Mouse (Mus musculus): Measurements from ENCODE around the gene Memo1. TPM values are rescaled to one million over a fixed set of nuclear protein-coding genes. Genes with fewer than 3 reads are reported as not detected.
A peak's percentile ranks its signal among the peaks of the same experiment; 100 is the strongest.
"Not testable (repeated sequence)": the region's sequence is repeated elsewhere in the genome, so short reads cannot be mapped to it uniquely, and the experiment has no call there.

Memo1 gene
- polyA plus RNA-seq, 1 experiment from 2014 or later = 77.4 TPM

DNA sequence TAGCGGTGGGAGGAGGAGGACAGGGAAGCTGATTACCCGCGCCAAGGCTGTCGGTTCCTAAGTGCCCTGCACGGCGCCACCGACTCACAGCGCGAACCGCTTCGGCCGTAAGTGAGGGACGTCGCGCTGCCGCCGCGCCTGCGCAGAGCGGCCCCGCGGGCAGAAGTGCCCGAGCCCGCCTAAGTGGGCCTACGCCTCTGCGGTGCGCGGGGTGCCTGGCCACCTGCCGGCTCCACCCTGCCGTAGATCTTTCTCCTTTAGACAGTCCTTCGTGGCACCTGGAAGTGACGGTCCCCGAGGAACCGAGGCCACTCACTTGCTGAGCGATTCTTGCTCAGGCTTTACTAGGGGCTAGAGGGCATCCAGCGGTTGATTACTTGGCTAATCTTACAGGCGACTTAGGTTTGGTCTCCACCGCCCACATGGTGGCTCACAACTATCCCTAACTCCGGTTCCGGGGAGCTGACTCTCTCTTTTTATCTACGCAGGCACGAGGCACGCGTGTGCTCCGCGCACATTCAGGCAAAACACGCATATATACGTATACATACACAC lies 21.1 kb upstream of the Memo1 start:
- Histone ChIP-seq H3K36me3 (replicated peaks) (peaks cover 12% of the 10 kb centered on the region), H3K4me3 (replicated peaks) (peak overlapping the region; percentile 78), H3K4me1 (peaks cover 15% of the 10 kb centered on the region), H3K27me3 (no peaks in the 10 kb centered on the region), H3K27ac (peak overlapping the region; percentile 97), H3K4me2 (peak overlapping the region; percentile 67), H3K9me3 (no peaks in the 10 kb centered on the region), H3K9ac (peak overlapping the region; percentile 87)
- ATAC-seq (ENCODE audit: low FRiP score) = peak; percentile 96
- WGBS = under 1% methylated on average over 48 of the region's 48 CpGs

DNA sequence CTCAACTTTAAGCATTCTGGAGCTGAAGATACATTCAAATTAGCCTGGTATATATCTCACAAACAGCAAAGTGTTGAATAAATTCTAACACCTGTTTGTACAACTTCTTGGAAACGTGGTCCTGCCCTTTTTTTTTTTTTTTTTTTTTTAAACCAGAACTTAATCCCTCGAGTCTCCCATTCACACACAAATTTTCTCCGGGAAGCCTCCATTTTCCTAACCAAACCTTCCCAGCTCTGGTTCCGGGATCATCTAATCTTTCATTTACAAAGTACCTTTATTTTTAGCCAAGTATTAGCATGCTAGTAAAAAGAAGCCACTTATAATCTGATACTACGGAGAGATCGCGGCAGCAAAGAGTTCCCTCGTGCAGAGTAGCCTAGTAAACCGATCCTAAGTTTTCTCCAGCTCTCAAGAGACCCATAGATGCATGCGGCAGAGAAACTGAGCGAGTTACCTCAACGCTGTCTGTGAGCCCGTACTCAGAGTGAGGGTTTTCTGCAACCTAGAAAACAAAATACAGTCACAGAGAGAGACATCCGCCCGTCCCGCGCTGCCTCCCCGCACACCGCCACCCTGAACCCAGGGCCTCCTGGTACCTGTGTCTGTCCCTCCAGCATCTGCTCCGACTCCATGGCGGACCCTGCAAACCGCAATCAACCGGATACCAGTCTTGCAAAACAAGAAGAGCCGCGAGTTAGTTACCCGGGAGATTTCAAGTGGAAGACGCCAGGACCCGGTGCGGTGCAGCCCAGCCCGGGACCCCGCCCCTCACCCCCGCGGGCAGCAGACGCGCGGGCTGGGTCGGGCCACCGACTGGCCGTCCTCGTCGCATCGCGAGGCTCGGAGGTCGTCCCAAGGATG lies 20.4 kb upstream of the Memo1 start:
- Histone ChIP-seq H3K4me3 (replicated peaks) (peak overlapping the region; percentile 78), H3K4me1 (peaks cover 15% of the 10 kb centered on the region), H3K27me3 (no peaks in the 10 kb centered on the region), H3K9me3 (no peaks in the 10 kb centered on the region), H3K36me3 (replicated peaks) (peaks cover 12% of the 10 kb centered on the region), H3K4me2 (peak overlapping the region; percentile 67), H3K9ac (peak overlapping the region; percentile 87), H3K27ac (peak overlapping the region; percentile 97)
- WGBS = under 1% methylated on average over 45 of the region's 45 CpGs
- ATAC-seq (ENCODE audit: low FRiP score) = no peak; the same call in none of the 2 replicates

- no peaks in the 10 kb centered on the region for H3K9me3 ChIP-seq
- H3K4me2 ChIP-seq = no peak overlapping the region
- no peak overlapping the region for H3K9ac ChIP-seq
- peaks cover 59% of the 10 kb centered on the region for H3K36me3 ChIP-seq (replicated peaks)
- H3K4me3 ChIP-seq (replicated peaks) = no peak overlapping the region
- H3K27ac ChIP-seq = no peak overlapping the region
- no peaks in the 10 kb centered on the region for H3K4me1 ChIP-seq
- no peak for ATAC-seq (ENCODE audit: low FRiP score)
- 93% methylated on average over 1 of the region's 1 CpGs for WGBS
- H3K27me3 ChIP-seq = no peaks in the 10 kb centered on the region
These were observed 10.7 kb upstream of the Memo1 start for GRCm38 (mm10) chr17:74306021-74306420.

DNA sequence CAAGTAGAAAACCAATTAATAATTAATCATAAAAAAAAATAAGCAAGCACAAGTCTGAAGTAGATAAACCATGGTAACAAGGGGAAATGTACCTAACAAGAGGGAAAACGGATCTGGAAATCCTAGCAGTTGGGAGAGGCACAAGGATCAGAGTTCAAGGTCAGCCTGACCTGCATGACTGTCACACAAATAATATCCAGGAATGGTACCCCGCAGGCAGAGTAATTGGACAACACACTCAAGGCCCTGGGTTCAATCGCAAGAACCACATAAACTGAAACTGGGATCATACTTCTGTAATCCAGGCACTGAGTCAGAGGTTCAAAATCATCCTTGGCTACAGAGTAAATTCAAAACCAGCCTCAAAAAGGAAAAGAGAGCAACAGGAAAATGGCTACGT lies 10.3 kb upstream of the Memo1 start:
- Histone ChIP-seq H3K27me3 (no peaks in the 10 kb centered on the region), H3K4me2 (no peak overlapping the region), H3K9me3 (no peaks in the 10 kb centered on the region), H3K9ac (no peak overlapping the region), H3K4me3 (replicated peaks) (no peak overlapping the region), H3K4me1 (no peaks in the 10 kb centered on the region), H3K27ac (no peak overlapping the region), H3K36me3 (replicated peaks) (peaks cover 62% of the 10 kb centered on the region)
- WGBS = 97% methylated on average over 4 of the region's 4 CpGs
- no peak for ATAC-seq (ENCODE audit: low FRiP score)

DNA sequence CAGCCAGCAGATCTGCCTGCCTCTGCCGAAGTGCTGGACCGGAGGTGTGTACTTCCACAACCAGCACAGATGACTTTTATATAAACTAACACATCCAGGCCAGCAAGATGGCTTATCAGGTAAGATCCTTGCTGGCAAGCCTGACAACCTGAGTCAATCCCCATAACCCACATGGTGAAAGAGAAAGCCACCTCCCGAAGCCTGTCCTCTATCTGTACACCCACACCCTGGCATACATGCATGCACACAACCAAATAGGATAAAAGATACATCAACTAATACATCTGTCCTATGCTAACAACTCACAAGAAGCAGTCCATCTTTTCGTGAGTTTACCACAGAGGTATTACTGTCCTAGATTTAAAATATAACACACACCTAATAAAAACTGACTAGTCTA lies 8.7 kb upstream of the Memo1 start:
- Histone ChIP-seq H3K9me3 (no peaks in the 10 kb centered on the region), H3K4me3 (replicated peaks) (no peak overlapping the region)

DNA sequence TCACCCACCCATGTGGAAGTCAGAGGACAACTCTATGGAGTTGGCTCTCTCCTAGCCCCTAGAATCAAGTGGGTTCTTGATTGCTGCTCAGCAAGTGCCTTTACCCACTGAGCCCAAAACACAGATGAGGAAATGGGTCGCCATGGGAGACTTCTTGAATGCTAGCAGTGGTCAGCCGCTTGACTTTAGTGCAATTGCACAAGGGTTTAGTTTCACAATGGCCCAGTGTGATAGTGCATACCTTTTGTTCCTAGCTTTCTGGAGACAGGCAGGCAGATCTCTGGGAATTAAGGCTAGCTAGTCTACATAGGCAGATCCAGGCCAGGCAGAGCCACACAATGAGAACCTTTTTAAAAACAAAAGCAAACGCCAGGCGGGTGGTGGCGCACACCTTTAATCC lies 4.8 kb upstream of the Memo1 start:
- no peak for ATAC-seq (ENCODE audit: low FRiP score)
- peaks cover 41% of the 10 kb centered on the region for H3K36me3 ChIP-seq (replicated peaks)
- H3K4me3 ChIP-seq (replicated peaks) = no peak overlapping the region
- no peaks in the 10 kb centered on the region for H3K27me3 ChIP-seq
- no peak overlapping the region for H3K9ac ChIP-seq
- no peak overlapping the region for H3K27ac ChIP-seq
- 91% methylated on average over 5 of the region's 5 CpGs for WGBS
- H3K4me2 ChIP-seq = no peak overlapping the region
- H3K9me3 ChIP-seq = no peaks in the 10 kb centered on the region; the same call in 1 of the 2 replicates
- H3K4me1 ChIP-seq = no peaks in the 10 kb centered on the region

More for the DNA sequence above, 8.7 kb upstream of the Memo1 start:
- no peak overlapping the region for H3K4me2 ChIP-seq
- no peak overlapping the region for H3K9ac ChIP-seq
- H3K36me3 ChIP-seq (replicated peaks) = peaks cover 68% of the 10 kb centered on the region
- 94% methylated on average over 4 of the region's 4 CpGs for WGBS
- H3K4me1 ChIP-seq = no peaks in the 10 kb centered on the region
- no peak overlapping the region for H3K27ac ChIP-seq
- H3K27me3 ChIP-seq = no peaks in the 10 kb centered on the region
- ATAC-seq (ENCODE audit: low FRiP score) = no peak

GRCm38 (mm10) chr17:74296991-74297390 lies 1.7 kb upstream of the Memo1 start:
- Histone ChIP-seq H3K36me3 (replicated peaks) (peaks cover 27% of the 10 kb centered on the region), H3K4me1 (peaks cover 10% of the 10 kb centered on the region)
- WGBS = 85% methylated on average over 5 of the region's 5 CpGs
- not testable (repeated sequence) for H3K27ac ChIP-seq; H3K27me3 ChIP-seq; H3K4me3 ChIP-seq (replicated peaks); H3K9me3 ChIP-seq; H3K4me2 ChIP-seq; ATAC-seq (ENCODE audit: low FRiP score); H3K9ac ChIP-seq

GRCm38 (mm10) chr17:74296076-74296823 lies 929 bp upstream of the Memo1 start:
- H3K27me3 ChIP-seq = no peaks in the 10 kb centered on the region
- H3K9ac ChIP-seq = peak overlapping the region; percentile 98; the same call in 1 of the 2 replicates
- peaks cover 16% of the 10 kb centered on the region for H3K4me1 ChIP-seq
- WGBS = 46% methylated on average over 11 of the region's 11 CpGs
- H3K4me2 ChIP-seq = peak overlapping the region; percentile 75
- peaks cover 21% of the 10 kb centered on the region for H3K36me3 ChIP-seq (replicated peaks)
- no peaks in the 10 kb centered on the region; the same call in 1 of the 2 replicates for H3K9me3 ChIP-seq
- H3K4me3 ChIP-seq (replicated peaks) = peak overlapping the region; percentile 92
- no peak for ATAC-seq (ENCODE audit: low FRiP score)
- peak overlapping the region; percentile 97; the same call in 1 of the 2 replicates for H3K27ac ChIP-seq

GRCm38 (mm10) chr17:74294426-74295025 lies 795 bp downstream of the Memo1 start:
- peak overlapping the region; percentile 98 for H3K9ac ChIP-seq
- H3K9me3 ChIP-seq = no peaks in the 10 kb centered on the region; the same call in 1 of the 2 replicates
- H3K27me3 ChIP-seq = no peaks in the 10 kb centered on the region
- H3K4me2 ChIP-seq = peak overlapping the region; percentile 75
- H3K36me3 ChIP-seq (replicated peaks) = peaks cover 8% of the 10 kb centered on the region
- peak overlapping the region; percentile 92 for H3K4me3 ChIP-seq (replicated peaks)
- H3K4me1 ChIP-seq = peaks cover 22% of the 10 kb centered on the region
- peak; percentile 82 for ATAC-seq (ENCODE audit: low FRiP score)
- WGBS = under 1% methylated on average over 56 of the region's 80 CpGs
- H3K27ac ChIP-seq = peak overlapping the region; percentile 97

DNA sequence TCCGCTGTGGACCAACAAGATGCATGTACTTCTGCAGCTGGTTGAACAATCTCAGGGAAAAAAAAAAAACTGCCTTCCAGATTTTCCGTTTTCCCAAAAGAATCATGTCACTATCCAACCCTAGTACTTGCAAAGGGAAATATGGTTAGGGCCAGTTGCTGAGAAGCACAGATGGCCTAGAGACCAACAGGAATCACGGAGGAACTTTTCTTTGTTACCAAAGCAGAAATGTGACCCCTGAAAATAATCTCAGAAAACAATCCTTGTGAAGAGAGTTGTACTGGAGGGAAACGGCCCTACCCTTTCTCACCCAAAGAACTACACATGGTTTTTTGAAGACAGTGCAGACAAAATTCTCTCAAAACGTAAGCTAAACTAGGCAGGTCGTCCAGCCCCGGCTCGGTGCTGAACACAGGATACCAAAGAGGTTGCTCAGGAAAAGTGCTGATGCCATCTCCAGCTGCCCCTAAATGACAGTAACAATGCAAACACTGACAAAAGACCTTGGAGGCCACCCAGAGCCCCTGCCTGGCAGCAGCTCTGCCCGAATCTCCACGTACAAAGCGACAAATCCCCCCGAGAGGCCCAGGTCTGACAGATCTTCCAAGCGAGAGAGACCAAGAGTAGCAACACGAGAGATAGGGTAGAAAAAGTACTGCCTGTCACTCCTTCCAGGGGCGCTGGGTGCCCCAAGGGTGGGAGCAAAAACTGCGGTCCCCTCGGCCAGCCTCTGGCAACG lies 1.5 kb downstream of the Memo1 start:
- Histone ChIP-seq H3K4me2 (peak overlapping the region; percentile 75), H3K27me3 (no peaks in the 10 kb centered on the region), H3K4me1 (peaks cover 22% of the 10 kb centered on the region), H3K4me3 (replicated peaks) (peak overlapping the region; percentile 92), H3K36me3 (replicated peaks) (peaks cover 7% of the 10 kb centered on the region), H3K27ac (peak overlapping the region; percentile 97), H3K9ac (peak overlapping the region; percentile 98), H3K9me3 (no peaks in the 10 kb centered on the region; the same call in 1 of the 2 replicates)
- ATAC-seq (ENCODE audit: low FRiP score) = peak; percentile 2; the same call in 1 of the 2 replicates
- WGBS = 1% methylated on average over 18 of the region's 18 CpGs

GRCm38 (mm10) chr17:74291640-74292361 lies 3.5 kb downstream of the Memo1 start:
- no peaks in the 10 kb centered on the region; the same call in 1 of the 2 replicates for H3K9me3 ChIP-seq
- H3K4me2 ChIP-seq = no peak overlapping the region
- H3K27me3 ChIP-seq = no peaks in the 10 kb centered on the region
- 85% methylated on average over 4 of the region's 4 CpGs for WGBS
- no peak overlapping the region for H3K4me3 ChIP-seq (replicated peaks)
- H3K27ac ChIP-seq = no peak overlapping the region
- peaks cover 22% of the 10 kb centered on the region for H3K4me1 ChIP-seq
- no peak for ATAC-seq (ENCODE audit: low FRiP score)
- no peak overlapping the region for H3K9ac ChIP-seq
- H3K36me3 ChIP-seq (replicated peaks) = peaks cover 14% of the 10 kb centered on the region; the same call in 1 of the 2 replicates

All from forebrain, embryonic 12.5 days (tissue).